Mouse (Mus musculus) mature B cell (primary cell): Measurements from ENCODE around the gene Piwil4.

Experiments
- in situ Hi-C: fragments of 300-500 bp; cut with MboI; formaldehyde crosslinking; loops from 2 replicates; pipeline ENCODE4 v1.14.3; 2019

Gene Piwil4

GRCm38 (mm10) chr9:14740151-14740924, at the start of gene Piwil4:
Gene Piwil4 (minus strand): TSS chr9:14740733.
- in situ Hi-C loops: no loop called here

GRCm38 (mm10) chr9:14787356-14787755, 46.8 kb upstream of the Piwil4 start:
- in situ Hi-C loops: loop anchor here (10.0 kb wide), 1 partner anchor 497 kb away; no protein-coding TSS in a partner anchor

GRCm38 (mm10) chr9:14784039-14785002, 43.8 kb upstream of the Piwil4 start, which contains the start of the genes Mre11a and Ankrd49:
Gene Mre11a (plus strand): TSS chr9:14784654.
Gene Ankrd49 (minus strand): TSS chr9:14784856.
- in situ Hi-C loops: loop anchor here (10.0 kb wide), 1 partner anchor 500 kb away; no protein-coding TSS in a partner anchor

- in situ Hi-C loops: no loop called here
Observed at GRCm38 (mm10) chr9:14778341-14778740, 37.8 kb upstream of the Piwil4 start.

- in situ Hi-C loops: no loop called here
Observed at GRCm38 (mm10) chr9:14773813-14774212, 33.3 kb upstream of the Piwil4 start.

- in situ Hi-C loops: no loop called here
Observed at GRCm38 (mm10) chr9:14772074-14772473, 31.5 kb upstream of the Piwil4 start.

GRCm38 (mm10) chr9:14770803-14771471, 30.4 kb upstream of the Piwil4 start, which contains the start of gene 1700012B09Rik:
Gene 1700012B09Rik (minus strand): TSS chr9:14771030.
- in situ Hi-C loops: no loop called here

GRCm38 (mm10) chr9:14769811-14770210, 29.3 kb upstream of the Piwil4 start:
- in situ Hi-C loops: no loop called here

GRCm38 (mm10) chr9:14764765-14765164, 24.2 kb upstream of the Piwil4 start:
- in situ Hi-C loops: no loop called here

- in situ Hi-C loops: no loop called here
Observed at GRCm38 (mm10) chr9:14759261-14759660, 18.7 kb upstream of the Piwil4 start.

GRCm38 (mm10) chr9:14758590-14758989, 18.1 kb upstream of the Piwil4 start:
- in situ Hi-C loops: no loop called here

GRCm38 (mm10) chr9:14754469-14754868, 13.9 kb upstream of the Piwil4 start:
- in situ Hi-C loops: no loop called here

GRCm38 (mm10) chr9:14753947-14754346, 13.4 kb upstream of the Piwil4 start:
- in situ Hi-C loops: no loop called here

- in situ Hi-C loops: no loop called here
Observed at GRCm38 (mm10) chr9:14752001-14752522, 11.5 kb upstream of the Piwil4 start, which contains the start of gene Fut4. Gene Fut4 (minus strand): TSS chr9:14752393.

GRCm38 (mm10) chr9:14751503-14752000, 11.0 kb upstream of the Piwil4 start:
- in situ Hi-C loops: no loop called here

- in situ Hi-C loops: no loop called here
Observed at GRCm38 (mm10) chr9:14750901-14751502, 10.5 kb upstream of the Piwil4 start.

GRCm38 (mm10) chr9:14739498-14740150, 909 bp downstream of the Piwil4 start:
- in situ Hi-C loops: no loop called here

- in situ Hi-C loops: no loop called here
Observed at GRCm38 (mm10) chr9:14730941-14731541, 9.5 kb downstream of the Piwil4 start.

GRCm38 (mm10) chr9:14728365-14728764, 12.2 kb downstream of the Piwil4 start:
- in situ Hi-C loops: no loop called here

GRCm38 (mm10) chr9:14726629-14727028, 13.9 kb downstream of the Piwil4 start:
- in situ Hi-C loops: no loop called here
